Mouse (Mus musculus): ENCODE data around the gene Meis2. TPM values are rescaled to one million over a fixed set of nuclear protein-coding genes. Genes with fewer than 3 reads are reported as not detected.

The Meis2 gene
- total RNA-seq, 2 experiments from 2014 or later = 22.4 to 27.5 TPM

GRCm38 (mm10) chr2:115850961-115851360, 214.7 kb downstream of the Meis2 start:
- intact Hi-C loops (cut with DNase I) = loop anchor here (5.0 to 10.0 kb wide), 3 partner anchors 254 to 1226 kb away; no protein-coding TSS in a partner anchor
- DNase-seq = no peak

GRCm38 (mm10) chr2:115842821-115843220, 222.8 kb downstream of the Meis2 start:
- intact Hi-C loops (cut with DNase I) = no loop called here
- DNase-seq = no peak

GRCm38 (mm10) chr2:115836034-115836433, 229.6 kb downstream of the Meis2 start:
- no peak for DNase-seq
- intact Hi-C loops (cut with DNase I) = no loop called here

GRCm38 (mm10) chr2:115822361-115822760, 243.3 kb downstream of the Meis2 start:
- intact Hi-C loops (cut with DNase I) = no loop called here
- no peak for DNase-seq

GRCm38 (mm10) chr2:115817959-115818358, 247.7 kb downstream of the Meis2 start:
- intact Hi-C loops (cut with DNase I) = no loop called here
- no peak for DNase-seq

- no peak for DNase-seq
- intact Hi-C loops (cut with DNase I) = no loop called here
Observed at GRCm38 (mm10) chr2:115813721-115814120, 251.9 kb downstream of the Meis2 start.

GRCm38 (mm10) chr2:115813316-115813715, 252.3 kb downstream of the Meis2 start:
- DNase-seq = no peak

More at GRCm38 (mm10) chr2:115813316-115813715, 252.3 kb downstream of the Meis2 start:
- intact Hi-C loops (cut with DNase I) = no loop called here

Measured in heart, postnatal 10 days (tissue).